Mouse (Mus musculus) spleen, adult 2 months (tissue): ENCODE measurements around the gene Zbtb46.

Source experiments
- CTCF ChIP-seq: fragments of 200-500 bp; IDR thresholded peaks from 2 replicates; pipeline ENCODE4 v1.5.1; 2011; ENCODE audit warnings: mild to moderate bottlenecking, inconsistent platforms; ENCODE audit not compliant: insufficient read depth, insufficient read length, insufficient replicate concordance; ENCODE audit errors: extremely low read depth
- POLR2A ChIP-seq: fragments of 200-500 bp; IDR thresholded peaks from 2 replicates; pipeline ENCODE4 v1.6.1; 2011; ENCODE audit warnings: low read depth, low read length, inconsistent platforms

DNA sequence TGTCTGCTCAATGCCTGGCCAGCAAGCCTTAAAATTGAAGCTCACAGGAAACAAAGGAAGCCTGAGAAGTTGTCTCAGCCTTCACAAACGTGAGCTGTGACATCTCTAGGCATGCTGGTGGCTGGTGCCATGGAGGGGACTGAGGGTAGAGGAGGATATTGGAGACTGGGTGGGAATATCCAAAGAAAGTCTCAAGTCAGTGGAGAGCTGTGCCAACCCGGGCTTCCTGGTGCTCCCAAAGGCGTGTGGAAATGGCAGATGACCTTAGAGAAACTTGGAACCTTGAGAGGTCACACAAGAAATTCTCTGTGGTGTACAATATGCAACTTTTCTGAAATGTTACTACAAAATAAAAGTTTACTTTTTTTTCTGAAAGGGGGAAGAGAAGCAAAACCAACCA lies 6.2 kb upstream of the Zbtb46 start:
- TF ChIP-seq POLR2A, result no peak
- TF ChIP-seq CTCF, result no peak
